Mouse (Mus musculus) E14TG2a.4 (cell line): ENCODE measurements around the gene Apol7a.
A peak's percentile ranks its signal among the peaks of the same experiment; 100 is the strongest.
"Not testable (repeated sequence)": the region's sequence is repeated elsewhere in the genome, so short reads cannot be mapped to it uniquely, and the experiment has no call there.

ENCODE experiments used
- H3K27me3 ChIP-seq: 2 replicates; pipeline ENCODE4 v1.6.1; 2014; ENCODE audit warnings: low read length, control low read depth; ENCODE audit not compliant: insufficient read depth
- H3K36me3 ChIP-seq: 2 replicates; pipeline ENCODE4 v1.6.1; 2014; ENCODE audit warnings: low read length, control low read depth; ENCODE audit not compliant: insufficient read depth
- H3K4me1 ChIP-seq: replicated peaks from 2 replicates; pipeline ENCODE4 v1.6.1; 2014; ENCODE audit warnings: low read depth, low read length, control low read depth
- H3K4me3 ChIP-seq: replicated peaks from 2 replicates; pipeline ENCODE4 v1.5.1; 2014; ENCODE audit warnings: mild to moderate bottlenecking, low read length
- H3K9me3 ChIP-seq: 2 replicates; pipeline ENCODE4 v1.6.1; 2014; ENCODE audit warnings: low read length, control low read depth
- CTCF ChIP-seq: conservative IDR thresholded peaks from 2 replicates; pipeline ENCODE4 v1.5.1; 2014; ENCODE audit warnings: low read length

The Apol7a gene

GRCm38 (mm10) chr15:77399027-77399426, at the start of gene Apol7a:
Gene Apol7a, minus strand, starts transcription at chr15:77399110.
- H3K36me3 ChIP-seq, H3K4me1 ChIP-seq, H3K4me3 ChIP-seq, H3K9me3 ChIP-seq, H3K27me3 ChIP-seq: not testable (repeated sequence)
- TF ChIP-seq CTCF = peak; percentile 57

- not testable (repeated sequence) for H3K4me1 ChIP-seq, H3K4me3 ChIP-seq, H3K9me3 ChIP-seq, H3K27me3 ChIP-seq, H3K36me3 ChIP-seq
Measured at GRCm38 (mm10) chr15:77447392-77447791, 48.5 kb upstream of the Apol7a start, which contains the start of gene Apol7b. Gene Apol7b, minus strand, starts transcription at chr15:77447492.

- H3K36me3 ChIP-seq, H3K9me3 ChIP-seq, H3K4me1 ChIP-seq, H3K4me3 ChIP-seq, H3K27me3 ChIP-seq: not testable (repeated sequence)
Measured at GRCm38 (mm10) chr15:77445668-77446067, 46.8 kb upstream of the Apol7a start.

GRCm38 (mm10) chr15:77444746-77445145, 45.8 kb upstream of the Apol7a start:
- H3K4me1 ChIP-seq, H3K4me3 ChIP-seq, H3K9me3 ChIP-seq, H3K36me3 ChIP-seq, H3K27me3 ChIP-seq: not testable (repeated sequence)

GRCm38 (mm10) chr15:77428690-77429448, 30.0 kb upstream of the Apol7a start:
- H3K4me1 ChIP-seq, H3K27me3 ChIP-seq, H3K36me3 ChIP-seq, H3K4me3 ChIP-seq, H3K9me3 ChIP-seq: not testable (repeated sequence)

GRCm38 (mm10) chr15:77422925-77423324, 24.0 kb upstream of the Apol7a start:
- H3K36me3 ChIP-seq = not testable (repeated sequence)

GRCm38 (mm10) chr15:77419657-77420056, 20.7 kb upstream of the Apol7a start:
- H3K9me3 ChIP-seq, H3K4me3 ChIP-seq, H3K36me3 ChIP-seq, H3K27me3 ChIP-seq, H3K4me1 ChIP-seq: not testable (repeated sequence)

More at GRCm38 (mm10) chr15:77422925-77423324, 24.0 kb upstream of the Apol7a start:
- not testable (repeated sequence) for H3K9me3 ChIP-seq, H3K27me3 ChIP-seq, H3K4me1 ChIP-seq, H3K4me3 ChIP-seq

- not testable (repeated sequence) for H3K4me3 ChIP-seq, H3K9me3 ChIP-seq, H3K4me1 ChIP-seq, H3K27me3 ChIP-seq, H3K36me3 ChIP-seq
Measured at GRCm38 (mm10) chr15:77416655-77417333, 17.9 kb upstream of the Apol7a start.

- H3K9me3 ChIP-seq, H3K4me3 ChIP-seq, H3K27me3 ChIP-seq, H3K4me1 ChIP-seq, H3K36me3 ChIP-seq: not testable (repeated sequence)
Measured at GRCm38 (mm10) chr15:77415653-77416052, 16.7 kb upstream of the Apol7a start.

GRCm38 (mm10) chr15:77412695-77413094, 13.8 kb upstream of the Apol7a start:
- H3K4me1 ChIP-seq, H3K27me3 ChIP-seq, H3K36me3 ChIP-seq, H3K9me3 ChIP-seq, H3K4me3 ChIP-seq: not testable (repeated sequence)
- peak; percentile 33 for TF ChIP-seq CTCF

- H3K36me3 ChIP-seq, H3K4me1 ChIP-seq, H3K9me3 ChIP-seq, H3K4me3 ChIP-seq, H3K27me3 ChIP-seq: not testable (repeated sequence)
Measured at GRCm38 (mm10) chr15:77411035-77411434, 12.1 kb upstream of the Apol7a start, which contains the start of gene Apol9a. Gene Apol9a, minus strand, starts transcription at chr15:77411135.

- H3K27me3 ChIP-seq, H3K36me3 ChIP-seq, H3K4me1 ChIP-seq, H3K4me3 ChIP-seq: not testable (repeated sequence)
- H3K9me3 ChIP-seq = peaks cover 13% of the 10 kb centered on the region
Measured at GRCm38 (mm10) chr15:77406370-77406769, 7.5 kb upstream of the Apol7a start.

- not testable (repeated sequence) for H3K27me3 ChIP-seq, H3K9me3 ChIP-seq, H3K4me1 ChIP-seq, H3K4me3 ChIP-seq, H3K36me3 ChIP-seq
Measured at GRCm38 (mm10) chr15:77397450-77398132, 1.3 kb downstream of the Apol7a start.

GRCm38 (mm10) chr15:77393832-77394231, 5.1 kb downstream of the Apol7a start:
- H3K4me3 ChIP-seq = not testable (repeated sequence)

More at GRCm38 (mm10) chr15:77393832-77394231, 5.1 kb downstream of the Apol7a start:
- H3K9me3 ChIP-seq, H3K4me1 ChIP-seq, H3K27me3 ChIP-seq, H3K36me3 ChIP-seq: not testable (repeated sequence)
